Mouse (Mus musculus) G1E-ER4 (cell line): ENCODE results near the gene Cs. TPM values are rescaled to one million over a fixed set of nuclear protein-coding genes. Genes with fewer than 3 reads are reported as not detected.

ENCODE experiments used
- GATA1 ChIP-seq: IDR thresholded peaks from one replicate; pipeline ENCODE4 v1.8.0; 2012; ENCODE audit warnings: low read length, inconsistent platforms
- polyA plus RNA-seq: library from polyadenylated mRNA; stranded (reverse); fragments of >175 nt; gene quantifications from 2 replicates; pipeline ENCODE4 v1.2.3, GENCODE M21; 2012

Cs gene
- polyA plus RNA-seq, result 16.3 and 53.3 TPM in 2 replicates

- no peak for TF ChIP-seq GATA1
Measured at GRCm38 (mm10) chr10:128337306-128338181, at the start of gene Cs. Gene Cs (plus strand): TSS chr10:128337734.

- no peak for TF ChIP-seq GATA1
Measured at GRCm38 (mm10) chr10:128296370-128297090, 41.0 kb upstream of the Cs start.

GRCm38 (mm10) chr10:128297221-128297620 is 40.3 kb upstream of the Cs start:
- no peak for TF ChIP-seq GATA1

- TF ChIP-seq GATA1, result no peak
Measured at GRCm38 (mm10) chr10:128297622-128298021, 39.9 kb upstream of the Cs start.

GRCm38 (mm10) chr10:128298243-128298642 is 39.3 kb upstream of the Cs start:
- no peak for TF ChIP-seq GATA1

- no peak for TF ChIP-seq GATA1
Measured at GRCm38 (mm10) chr10:128298702-128299171, 38.8 kb upstream of the Cs start, which contains the start of gene Il23a. Gene Il23a (minus strand): TSS chr10:128298752.

- no peak for TF ChIP-seq GATA1
Measured at GRCm38 (mm10) chr10:128302357-128302756, 35.2 kb upstream of the Cs start.

- no peak for TF ChIP-seq GATA1
Measured at GRCm38 (mm10) chr10:128302785-128303125, 34.8 kb upstream of the Cs start.

- no peak for TF ChIP-seq GATA1
Measured at GRCm38 (mm10) chr10:128303126-128304021, 34.2 kb upstream of the Cs start, which contains the start of gene Pan2. Gene Pan2 (plus strand): TSS chr10:128303335.

GRCm38 (mm10) chr10:128309654-128310053 is 27.9 kb upstream of the Cs start:
- TF ChIP-seq GATA1, result no peak

GRCm38 (mm10) chr10:128310177-128310576 is 27.4 kb upstream of the Cs start:
- TF ChIP-seq GATA1, result no peak

- no peak for TF ChIP-seq GATA1
Measured at GRCm38 (mm10) chr10:128310902-128311301, 26.6 kb upstream of the Cs start.

- no peak for TF ChIP-seq GATA1
Measured at GRCm38 (mm10) chr10:128315578-128315977, 22.0 kb upstream of the Cs start.

GRCm38 (mm10) chr10:128321641-128322040 is 15.9 kb upstream of the Cs start:
- no peak for TF ChIP-seq GATA1
